Mouse (Mus musculus): ENCODE results near the gene Olfr572. TPM values are rescaled to one million over a fixed set of nuclear protein-coding genes. Genes with fewer than 3 reads are reported as not detected.

Gene Olfr572
- not detected in 2 replicates for polyA plus RNA-seq (2012; ENCODE audit: insufficient read depth, insufficient read length, missing spikeins)

GRCm38 (mm10) chr7:102924109-102924508 is at the start of gene Olfr572:
Olfr572 (plus strand) TSS chr7:102924409.
- H3K27ac ChIP-seq (replicated peaks; ENCODE audit: low read depth, low read length), result no peak within 1 kb of the TSS
- no peak within 1 kb of the TSS for H3K4me3 ChIP-seq (ENCODE audit: insufficient read depth, low read depth, low read length)
- H3K4me1 ChIP-seq (ENCODE audit: control insufficient read depth, insufficient read depth, insufficient read length, low read length), result no peaks in the 10 kb centered on the region

DNA sequence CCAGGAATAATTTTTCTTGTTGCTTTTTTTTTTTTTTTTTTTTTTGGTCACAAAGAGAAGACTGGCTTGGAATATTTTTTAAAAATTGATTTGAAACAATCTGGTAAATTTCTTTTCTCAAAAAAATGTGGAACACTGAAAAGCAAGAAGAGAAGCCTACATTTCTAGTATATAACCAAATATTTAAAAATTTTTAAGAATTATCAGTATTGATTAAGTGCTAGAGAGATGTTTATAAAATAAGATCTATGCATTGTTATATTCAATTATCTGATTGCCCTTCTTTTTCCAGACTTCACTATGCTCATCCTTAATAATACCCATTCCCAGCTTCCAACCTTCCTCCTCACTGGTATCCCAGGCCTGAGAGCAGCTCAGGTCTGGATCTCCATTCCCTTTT is 47.4 kb upstream of the Olfr572 start, which contains the start of gene Olfr568:
Gene Olfr568, plus strand, starts transcription at position 301 of the 400 bp plus-strand sequence.
- Histone ChIP-seq H3K27ac (replicated peaks; ENCODE audit: low read depth, low read length) (no peak within 1 kb of the TSS), H3K4me3 (ENCODE audit: insufficient read depth, low read depth, low read length) (no peak within 1 kb of the TSS)

DNA sequence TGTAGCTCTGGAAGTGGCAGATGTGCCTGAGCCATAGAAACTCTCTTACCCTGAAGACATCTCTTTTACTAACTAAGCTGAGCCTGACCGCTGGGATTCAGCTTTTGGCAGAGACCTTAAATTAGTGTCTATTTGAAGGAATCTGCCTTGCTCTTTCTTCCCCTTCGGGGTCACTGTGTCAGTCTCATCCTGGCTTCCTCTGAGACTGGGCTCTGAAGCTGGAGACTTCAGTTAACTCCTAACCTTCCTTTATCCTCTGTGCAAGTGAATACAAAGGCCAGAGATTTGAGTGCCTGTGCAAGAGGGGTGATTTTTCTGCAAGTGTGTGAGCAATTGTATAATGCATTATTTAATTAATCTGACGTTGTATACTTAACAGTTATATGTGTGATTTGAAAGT is 33.4 kb upstream of the Olfr572 start, which contains the start of gene Olfr569:
Gene Olfr569, minus strand, starts transcription at position 101 of the 400 bp plus-strand sequence.
- Histone ChIP-seq H3K4me3 (ENCODE audit: insufficient read depth, low read depth, low read length) (no peak within 1 kb of the TSS), H3K27ac (replicated peaks; ENCODE audit: low read depth, low read length) (no peak within 1 kb of the TSS), H3K4me1 (ENCODE audit: control insufficient read depth, insufficient read depth, insufficient read length, low read length) (no peaks in the 10 kb centered on the region)

More for the DNA sequence above, 47.4 kb upstream of the Olfr572 start, which contains the start of gene Olfr568:
- H3K4me1 ChIP-seq (ENCODE audit: control insufficient read depth, insufficient read depth, insufficient read length, low read length), result no peaks in the 10 kb centered on the region

DNA sequence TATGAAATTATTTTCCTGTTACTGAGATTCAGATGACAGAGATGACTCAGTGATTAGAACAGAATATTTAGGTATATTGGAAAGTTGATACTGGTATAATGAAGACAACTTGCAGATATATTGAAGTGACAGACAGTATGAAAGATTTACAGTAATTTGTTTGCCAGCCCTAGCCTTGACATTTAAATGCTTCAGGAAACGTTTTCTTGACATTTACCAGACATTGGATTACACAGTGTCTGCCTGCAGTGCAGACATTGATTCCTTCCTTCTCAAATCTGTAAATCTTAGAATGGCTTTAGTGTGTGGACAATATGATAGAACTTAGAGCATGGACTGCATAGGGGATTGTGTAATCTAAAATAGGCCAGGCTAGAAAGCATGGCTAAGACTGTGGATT is 8.9 kb upstream of the Olfr572 start:
- Histone ChIP-seq H3K4me1 (ENCODE audit: control insufficient read depth, insufficient read depth, insufficient read length, low read length) (no peaks in the 10 kb centered on the region), H3K4me3 (ENCODE audit: insufficient read depth, low read depth, low read length) (no peak overlapping the region), H3K27ac (replicated peaks; ENCODE audit: low read depth, low read length) (no peak overlapping the region)

DNA sequence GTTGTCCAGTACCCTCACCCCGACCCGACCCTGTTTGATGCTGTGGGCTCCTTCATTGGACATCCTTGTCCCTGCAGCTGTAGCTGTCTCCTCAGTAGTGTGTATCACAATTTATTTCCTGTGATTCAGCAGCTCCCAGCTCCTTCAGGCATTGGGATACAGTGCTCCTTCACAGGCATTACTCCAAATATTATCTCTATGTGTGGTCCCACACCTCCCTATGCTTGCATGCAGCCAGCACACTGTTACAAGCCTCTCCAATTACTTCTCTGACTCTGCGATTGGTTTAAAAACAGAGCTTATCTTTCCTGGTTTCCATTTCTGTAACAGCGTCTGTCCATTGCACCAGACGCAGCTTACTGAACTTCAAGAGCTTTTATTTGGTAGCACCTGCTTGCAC is 7.8 kb upstream of the Olfr572 start:
- Histone ChIP-seq H3K4me1 (ENCODE audit: control insufficient read depth, insufficient read depth, insufficient read length, low read length) (no peaks in the 10 kb centered on the region), H3K27ac (replicated peaks; ENCODE audit: low read depth, low read length) (no peak overlapping the region), H3K4me3 (ENCODE audit: insufficient read depth, low read depth, low read length) (no peak overlapping the region)

DNA sequence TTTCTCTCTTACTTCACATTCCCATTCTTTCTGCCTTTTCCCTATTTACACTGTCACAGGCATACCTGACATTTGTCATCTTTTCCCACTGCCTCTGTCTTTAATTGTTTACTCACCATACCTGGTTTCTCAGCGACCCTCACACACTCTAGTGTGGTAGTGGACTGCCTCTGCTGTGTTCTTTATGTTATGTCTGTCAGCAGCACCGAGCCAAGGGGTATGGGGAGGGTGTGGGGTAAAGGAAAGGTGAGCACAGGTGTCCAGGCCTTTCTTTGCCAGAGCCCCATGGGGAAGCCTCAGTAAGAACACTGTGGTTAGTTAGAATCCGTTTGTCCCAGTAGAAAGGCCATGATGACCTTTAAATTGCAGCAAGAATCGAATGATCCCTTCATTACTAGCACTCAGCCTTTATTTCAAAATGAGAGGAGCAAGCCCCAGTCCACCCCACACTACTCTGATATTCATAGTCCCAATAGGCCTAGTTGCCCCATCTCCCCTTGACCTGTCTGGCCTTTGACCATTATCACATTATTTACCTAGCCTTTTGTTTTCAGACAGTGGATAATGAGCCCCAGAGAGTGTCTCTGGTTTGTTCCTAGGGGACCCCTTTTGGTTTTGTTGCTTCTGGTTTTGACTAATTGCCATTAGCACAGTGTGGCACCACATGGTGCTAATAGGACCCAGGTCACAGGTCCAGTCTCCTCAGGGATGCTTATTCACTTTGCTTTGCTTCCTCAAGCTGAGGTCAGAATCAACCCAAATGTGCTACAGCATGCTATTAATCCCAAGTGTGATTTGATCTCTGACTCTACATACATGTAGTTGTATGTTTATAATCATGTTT is 7.0 kb upstream of the Olfr572 start, which contains the start of gene Olfr571:
Gene Olfr571, minus strand, starts transcription at position 505 of the 844 bp plus-strand sequence.
- Histone ChIP-seq H3K4me1 (ENCODE audit: control insufficient read depth, insufficient read depth, insufficient read length, low read length) (no peaks in the 10 kb centered on the region), H3K4me3 (ENCODE audit: insufficient read depth, low read depth, low read length) (no peak within 1 kb of the TSS), H3K27ac (replicated peaks; ENCODE audit: low read depth, low read length) (no peak within 1 kb of the TSS)

DNA sequence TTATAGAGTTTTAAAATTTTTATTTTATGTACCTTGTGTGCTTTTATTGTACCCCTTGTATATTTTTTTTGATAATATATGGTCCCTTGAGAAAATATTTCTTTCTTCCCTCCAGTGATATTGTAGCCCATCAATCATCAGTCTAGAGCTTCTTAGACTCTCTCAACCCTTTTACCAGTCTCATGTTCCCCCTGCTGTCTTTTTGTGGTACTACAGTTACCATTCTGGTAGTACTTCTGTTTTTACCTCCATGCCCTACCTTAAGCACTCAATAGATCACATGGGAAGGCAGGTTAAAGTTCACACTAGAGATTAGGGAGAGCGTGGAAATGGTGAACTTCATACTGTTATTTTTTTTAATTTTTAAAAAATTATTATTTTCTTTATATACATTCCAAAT is 4.6 kb upstream of the Olfr572 start:
- no peak overlapping the region for H3K4me3 ChIP-seq (ENCODE audit: insufficient read depth, low read depth, low read length)
- H3K4me1 ChIP-seq (ENCODE audit: control insufficient read depth, insufficient read depth, insufficient read length, low read length), result no peaks in the 10 kb centered on the region
- H3K27ac ChIP-seq (replicated peaks; ENCODE audit: low read depth, low read length), result no peak overlapping the region

- no peaks in the 10 kb centered on the region for H3K4me1 ChIP-seq (ENCODE audit: control insufficient read depth, insufficient read depth, insufficient read length, low read length)
- H3K4me3 ChIP-seq (ENCODE audit: insufficient read depth, low read depth, low read length), result no peak overlapping the region
- no peak overlapping the region for H3K27ac ChIP-seq (replicated peaks; ENCODE audit: low read depth, low read length)
Observed at GRCm38 (mm10) chr7:102927105-102927504, 2.9 kb downstream of the Olfr572 start.

- Histone ChIP-seq H3K27ac (replicated peaks; ENCODE audit: low read depth, low read length) (no peak within 1 kb of the TSS), H3K4me1 (ENCODE audit: control insufficient read depth, insufficient read depth, insufficient read length, low read length) (no peaks in the 10 kb centered on the region), H3K4me3 (ENCODE audit: insufficient read depth, low read depth, low read length) (no peak within 1 kb of the TSS)
Observed at GRCm38 (mm10) chr7:102942475-102942874, 18.3 kb downstream of the Olfr572 start, which contains the start of gene Olfr573-ps1. Olfr573-ps1 (minus strand) TSS chr7:102942575.

- no peaks in the 10 kb centered on the region for H3K4me1 ChIP-seq (ENCODE audit: control insufficient read depth, insufficient read depth, insufficient read length, low read length)
- H3K27ac ChIP-seq (replicated peaks; ENCODE audit: low read depth, low read length), result no peak overlapping the region
Observed at GRCm38 (mm10) chr7:102943417-102943816, 19.2 kb downstream of the Olfr572 start.

DNA sequence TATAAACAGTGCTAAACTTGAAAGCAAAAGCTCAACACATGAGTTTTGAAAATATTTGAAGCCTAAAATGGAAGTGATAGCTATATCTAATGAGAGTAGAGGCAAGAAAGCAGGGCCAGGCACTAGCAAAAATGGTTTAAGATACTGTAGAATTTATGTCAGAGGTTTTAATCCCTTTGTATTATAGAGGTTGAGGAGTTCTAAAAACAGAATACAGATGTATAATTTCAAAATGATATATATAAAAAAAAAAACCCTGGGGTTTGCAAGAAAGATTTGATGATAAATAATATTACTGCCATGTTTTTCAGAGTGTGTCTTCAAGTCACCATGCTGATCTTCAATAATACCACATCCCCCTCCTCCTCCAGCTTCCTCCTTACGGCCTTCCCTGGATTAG is 24.0 kb downstream of the Olfr572 start, which contains the start of gene Olfr574:
Gene Olfr574, plus strand, starts transcription at position 301 of the 400 bp plus-strand sequence.
- H3K4me1 ChIP-seq (ENCODE audit: control insufficient read depth, insufficient read depth, insufficient read length, low read length), result no peaks in the 10 kb centered on the region
- H3K4me3 ChIP-seq (ENCODE audit: insufficient read depth, low read depth, low read length), result no peak within 1 kb of the TSS
- H3K27ac ChIP-seq (replicated peaks; ENCODE audit: low read depth, low read length), result no peak within 1 kb of the TSS

More at GRCm38 (mm10) chr7:102943417-102943816, 19.2 kb downstream of the Olfr572 start:
- no peak overlapping the region for H3K4me3 ChIP-seq (ENCODE audit: insufficient read depth, low read depth, low read length)

GRCm38 (mm10) chr7:102950732-102951131 is 26.5 kb downstream of the Olfr572 start:
- Histone ChIP-seq H3K27ac (replicated peaks; ENCODE audit: low read depth, low read length) (no peak overlapping the region), H3K4me1 (ENCODE audit: control insufficient read depth, insufficient read depth, insufficient read length, low read length) (no peaks in the 10 kb centered on the region), H3K4me3 (ENCODE audit: insufficient read depth, low read depth, low read length) (no peak overlapping the region)

- H3K27ac ChIP-seq (replicated peaks; ENCODE audit: low read depth, low read length), result no peak overlapping the region
- no peaks in the 10 kb centered on the region for H3K4me1 ChIP-seq (ENCODE audit: control insufficient read depth, insufficient read depth, insufficient read length, low read length)
- no peak overlapping the region for H3K4me3 ChIP-seq (ENCODE audit: insufficient read depth, low read depth, low read length)
Observed at GRCm38 (mm10) chr7:102958137-102958536, 33.9 kb downstream of the Olfr572 start.

DNA sequence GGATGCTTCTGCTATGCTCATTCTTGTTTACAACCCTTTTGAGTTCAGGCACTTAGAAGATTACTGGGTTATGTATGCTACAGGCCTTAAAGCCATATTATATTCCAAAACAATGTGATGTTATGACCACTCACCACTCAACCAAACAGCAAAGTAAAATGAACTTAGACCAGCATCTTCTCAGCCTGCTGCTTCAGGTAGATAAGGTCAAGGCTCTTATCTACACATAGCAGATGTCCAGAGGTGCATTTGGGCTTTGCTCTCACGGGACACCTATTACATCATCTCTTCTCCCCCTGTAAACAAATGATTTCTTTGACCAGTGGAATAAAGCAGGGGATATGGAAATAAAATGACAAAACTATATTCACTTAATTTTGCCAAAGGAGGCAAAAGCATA is 34.4 kb downstream of the Olfr572 start, which contains the start of gene Olfr575:
Gene Olfr575, minus strand, starts transcription at position 183 of the 400 bp plus-strand sequence.
- Histone ChIP-seq H3K4me3 (ENCODE audit: insufficient read depth, low read depth, low read length) (no peak within 1 kb of the TSS), H3K27ac (replicated peaks; ENCODE audit: low read depth, low read length) (no peak within 1 kb of the TSS), H3K4me1 (ENCODE audit: control insufficient read depth, insufficient read depth, insufficient read length, low read length) (no peaks in the 10 kb centered on the region)

- no peak within 1 kb of the TSS for H3K4me3 ChIP-seq (ENCODE audit: insufficient read depth, low read depth, low read length)
- no peaks in the 10 kb centered on the region for H3K4me1 ChIP-seq (ENCODE audit: control insufficient read depth, insufficient read depth, insufficient read length, low read length)
- no peak within 1 kb of the TSS for H3K27ac ChIP-seq (replicated peaks; ENCODE audit: low read depth, low read length)
Observed at GRCm38 (mm10) chr7:102962360-102962759, 38.2 kb downstream of the Olfr572 start, which contains the start of gene Olfr576. Olfr576 (plus strand) TSS chr7:102962660.

Data from brown adipose tissue, adult 24 weeks (tissue).